Mouse (Mus musculus): ENCODE data around the gene Grip2.

DNA sequence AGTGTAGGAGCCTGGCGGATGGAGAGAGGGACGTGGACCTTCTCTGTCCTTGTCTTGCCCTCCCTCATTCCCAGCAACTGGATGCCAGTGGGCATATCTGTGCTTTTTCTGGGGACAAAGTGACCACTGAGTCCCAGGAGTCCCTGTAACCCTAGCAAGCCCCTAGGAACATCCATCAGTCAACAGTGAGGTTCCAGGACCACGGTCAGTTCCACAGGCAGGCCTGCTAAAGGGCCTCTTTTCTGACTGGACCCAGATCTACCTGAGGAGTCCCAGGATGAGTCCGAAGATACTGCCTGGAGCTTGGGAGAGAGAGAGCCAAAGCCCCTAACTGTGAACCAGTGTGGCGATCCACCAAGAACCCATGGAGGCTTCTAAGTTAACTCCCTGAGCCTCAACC lies 53.1 kb downstream of the Grip2 start:
- TF ChIP-seq GATA1 (IDR thresholded peaks at IDR 0.05; ENCODE audit: borderline replicate concordance, low read length) (no peak), FLI1 (IDR thresholded peaks at IDR 0.05; ENCODE audit: low read length) (no peak)
